Mouse (Mus musculus) small intestine, adult 2 months (tissue): ENCODE data around the gene Tm6sf1.

ENCODE experiments used
- CTCF ChIP-seq: fragments of 200-500 bp; IDR thresholded peaks from 2 replicates; pipeline ENCODE4 v1.5.1; 2012; ENCODE audit warnings: low read depth, mild to moderate bottlenecking, control low read depth, inconsistent platforms, low read length, moderate library complexity, mixed read lengths; ENCODE audit not compliant: insufficient replicate concordance, insufficient read length; ENCODE audit errors: extremely low read depth
- POLR2A ChIP-seq: fragments of 200-500 bp; IDR thresholded peaks from 2 replicates; pipeline ENCODE4 v1.6.1; 2012; ENCODE audit warnings: low read depth, mild to moderate bottlenecking, control low read depth, inconsistent platforms, low read length, moderate library complexity

DNA sequence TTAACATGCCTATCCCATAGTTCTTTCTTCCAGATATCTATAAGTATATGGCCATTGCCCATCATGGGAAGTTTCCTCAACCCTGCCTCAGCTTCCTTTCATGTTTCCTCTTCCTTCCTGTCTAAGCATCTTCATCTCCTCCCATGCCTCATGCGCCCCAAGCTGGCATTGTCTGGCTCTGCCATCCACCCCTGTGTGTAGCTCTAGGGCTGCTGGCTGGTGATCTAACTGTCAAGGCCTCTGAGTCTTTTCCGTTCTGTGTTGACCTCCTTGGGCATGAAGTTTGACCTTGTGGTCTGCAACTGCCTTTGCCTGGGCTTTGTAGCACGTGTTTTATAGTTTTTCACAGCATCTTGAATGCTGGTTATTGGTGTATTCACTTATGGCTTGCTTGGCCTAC is 13.5 kb upstream of the Tm6sf1 start:
- TF ChIP-seq CTCF (no peak), POLR2A (no peak)
